Mouse (Mus musculus) WW6 (cell line): ENCODE measurements around the gene Trim38.
"Not testable (repeated sequence)": the region's sequence is repeated elsewhere in the genome, so short reads cannot be mapped to it uniquely, and the experiment has no call there.

Experiments
- DNase-seq: peaks from one replicate; pipeline ENCODE4 v3.0.0-alpha.2; 2013; ENCODE audit warnings: low read depth, low spot score

Trim38 gene

GRCm38 (mm10) chr13:23769613-23770012 is at the start of gene Trim38:
Trim38 (plus strand) TSS chr13:23769913.
- DNase-seq = not testable (repeated sequence)

GRCm38 (mm10) chr13:23724239-23724638 is 45.5 kb upstream of the Trim38 start:
- no peak for DNase-seq

GRCm38 (mm10) chr13:23725213-23725612 is 44.5 kb upstream of the Trim38 start:
- no peak for DNase-seq

GRCm38 (mm10) chr13:23728472-23729191 is 41.1 kb upstream of the Trim38 start:
- no peak for DNase-seq

- no peak for DNase-seq
Observed at GRCm38 (mm10) chr13:23729192-23729525, 40.6 kb upstream of the Trim38 start.

- no peak for DNase-seq
Observed at GRCm38 (mm10) chr13:23729706-23730105, 40.0 kb upstream of the Trim38 start.

- DNase-seq = no peak
Observed at GRCm38 (mm10) chr13:23730479-23730878, 39.2 kb upstream of the Trim38 start.

GRCm38 (mm10) chr13:23732156-23732804 is 37.4 kb upstream of the Trim38 start:
- DNase-seq = no peak

GRCm38 (mm10) chr13:23737091-23737490 is 32.6 kb upstream of the Trim38 start:
- DNase-seq = no peak

GRCm38 (mm10) chr13:23738041-23738440 is 31.7 kb upstream of the Trim38 start:
- no peak for DNase-seq

GRCm38 (mm10) chr13:23738677-23739068 is 31.0 kb upstream of the Trim38 start, which contains the start of gene Hist1h1c:
Hist1h1c (plus strand) TSS chr13:23738808.
- DNase-seq = no peak

- no peak for DNase-seq
Observed at GRCm38 (mm10) chr13:23739069-23739921, 30.4 kb upstream of the Trim38 start.

- no peak for DNase-seq
Observed at GRCm38 (mm10) chr13:23739922-23740252, 29.8 kb upstream of the Trim38 start.

- no peak for DNase-seq
Observed at GRCm38 (mm10) chr13:23740256-23740840, 29.4 kb upstream of the Trim38 start.

GRCm38 (mm10) chr13:23740910-23741309 is 28.8 kb upstream of the Trim38 start:
- no peak for DNase-seq

GRCm38 (mm10) chr13:23742007-23742406 is 27.7 kb upstream of the Trim38 start:
- DNase-seq = no peak

GRCm38 (mm10) chr13:23743215-23743614 is 26.5 kb upstream of the Trim38 start:
- DNase-seq = no peak

- DNase-seq = no peak
Observed at GRCm38 (mm10) chr13:23743963-23744362, 25.8 kb upstream of the Trim38 start.

- DNase-seq = no peak
Observed at GRCm38 (mm10) chr13:23744421-23745380, 25.0 kb upstream of the Trim38 start.

- DNase-seq = no peak
Observed at GRCm38 (mm10) chr13:23745381-23746161, 24.1 kb upstream of the Trim38 start, which contains the start of gene Hist1h3c. Hist1h3c (minus strand) TSS chr13:23745602.
